Mouse (Mus musculus): ENCODE measurements around the gene Tuba4a. TPM values are rescaled to one million over a fixed set of nuclear protein-coding genes. Genes with fewer than 3 reads are reported as not detected.

Tuba4a gene
- polyA plus RNA-seq (2015; fragmentation: Nextera tagmentation; extraction: Ambion mirVana), result 26.8 and 28.1 TPM in 2 replicates

DNA sequence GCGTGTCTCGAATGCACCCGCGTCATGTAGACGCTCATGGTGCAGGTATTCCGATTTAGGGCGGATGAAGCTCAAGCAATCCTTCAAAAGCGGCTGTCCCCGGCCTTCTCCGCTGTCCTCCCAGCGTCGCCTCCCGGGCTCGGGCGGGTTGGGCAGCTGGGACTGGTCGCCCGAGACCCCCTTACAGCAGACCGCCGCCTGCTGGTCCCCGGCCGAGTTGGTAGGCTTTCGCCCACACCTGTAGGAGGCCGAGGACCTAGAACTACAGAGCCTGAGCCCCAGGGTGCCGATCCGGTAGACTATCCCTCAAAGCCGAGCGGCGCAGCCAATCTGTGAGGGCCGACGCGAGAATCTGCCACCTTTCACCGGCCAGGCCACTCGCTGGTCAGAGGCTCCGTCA, at the start of gene Tuba4a:
Tuba4a (minus strand) TSS at position 335 of the 400 bp plus-strand sequence.
- peaks cover 59% of the 10 kb centered on the region for H3K27me3 ChIP-seq
- ATAC-seq (ENCODE audit: low FRiP score, low read depth), result peak; percentile 43
- WGBS, result under 1% methylated on average over 34 of the region's 34 CpGs

DNA sequence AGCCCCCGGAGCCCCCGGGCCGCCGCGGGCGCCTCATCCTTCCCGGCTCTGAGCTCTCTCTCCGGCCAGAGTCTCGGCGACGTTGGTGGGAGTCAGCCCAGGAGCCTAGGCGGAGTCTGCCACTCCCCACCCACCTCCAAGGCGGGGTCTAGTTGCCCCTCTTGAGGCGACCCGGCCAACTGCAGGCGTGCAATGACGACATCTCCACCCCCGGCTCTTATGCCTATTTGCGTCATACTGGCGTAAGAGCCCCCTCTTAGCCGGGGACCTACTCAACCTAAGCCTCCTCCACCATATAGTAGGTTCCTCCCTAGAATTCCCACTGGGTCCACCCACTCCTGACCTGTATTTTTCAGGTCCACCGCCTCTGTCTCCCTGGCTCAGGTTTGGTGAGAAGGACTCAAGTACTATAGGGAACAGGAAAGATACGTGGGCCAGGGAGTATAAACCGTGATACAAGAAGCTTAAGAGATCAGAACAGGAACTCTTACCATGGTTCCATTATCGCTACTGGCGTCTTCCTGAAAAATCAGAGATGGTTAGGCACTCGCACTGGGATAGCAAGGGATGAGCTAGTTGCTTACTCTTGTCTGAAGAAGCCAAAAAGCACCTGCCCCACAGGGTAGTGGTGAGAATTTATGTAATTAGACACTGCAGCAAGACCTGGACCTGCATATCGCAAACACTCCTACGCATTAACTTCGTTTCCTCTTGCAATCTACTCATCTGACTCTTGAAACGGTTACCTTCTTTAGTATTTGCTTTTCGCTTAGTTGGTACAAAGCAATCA, 44.6 kb upstream of the Tuba4a start, which contains the start of gene Ptprn:
Ptprn (minus strand) TSS at position 412 of the 790 bp plus-strand sequence.
- 0 out of 2 replicates have a peak, but pooled peaks cover 2% of the 10 kb centered on the region for H3K36me3 ChIP-seq
- peak; percentile 91 for ATAC-seq (ENCODE audit: low FRiP score, low read depth)
- 12% methylated on average over 31 of the region's 32 CpGs for WGBS
- H3K4me1 ChIP-seq (replicated peaks), result peaks cover 19% of the 10 kb centered on the region
- peak within 1 kb of the TSS; percentile 72 for H3K4me2 ChIP-seq
- peak within 1 kb of the TSS; percentile 66 for H3K27ac ChIP-seq (replicated peaks)
- H3K9me3 ChIP-seq, result no peaks in the 10 kb centered on the region
- peak within 1 kb of the TSS; percentile 57 for H3K9ac ChIP-seq
- peak within 1 kb of the TSS; percentile 70 for H3K4me3 ChIP-seq
- peaks cover 32% of the 10 kb centered on the region for H3K27me3 ChIP-seq

More for the DNA sequence above, at the start of gene Tuba4a:
- Histone ChIP-seq H3K9ac (peak within 1 kb of the TSS; percentile 55), H3K4me3 (peak within 1 kb of the TSS; percentile 65), H3K27ac (replicated peaks) (no peak within 1 kb of the TSS), H3K4me1 (replicated peaks) (peaks cover 21% of the 10 kb centered on the region), H3K9me3 (no peaks in the 10 kb centered on the region), H3K4me2 (peak within 1 kb of the TSS; percentile 96), H3K36me3 (0 out of 2 replicates have a peak, but pooled peaks cover 4% of the 10 kb centered on the region)

DNA sequence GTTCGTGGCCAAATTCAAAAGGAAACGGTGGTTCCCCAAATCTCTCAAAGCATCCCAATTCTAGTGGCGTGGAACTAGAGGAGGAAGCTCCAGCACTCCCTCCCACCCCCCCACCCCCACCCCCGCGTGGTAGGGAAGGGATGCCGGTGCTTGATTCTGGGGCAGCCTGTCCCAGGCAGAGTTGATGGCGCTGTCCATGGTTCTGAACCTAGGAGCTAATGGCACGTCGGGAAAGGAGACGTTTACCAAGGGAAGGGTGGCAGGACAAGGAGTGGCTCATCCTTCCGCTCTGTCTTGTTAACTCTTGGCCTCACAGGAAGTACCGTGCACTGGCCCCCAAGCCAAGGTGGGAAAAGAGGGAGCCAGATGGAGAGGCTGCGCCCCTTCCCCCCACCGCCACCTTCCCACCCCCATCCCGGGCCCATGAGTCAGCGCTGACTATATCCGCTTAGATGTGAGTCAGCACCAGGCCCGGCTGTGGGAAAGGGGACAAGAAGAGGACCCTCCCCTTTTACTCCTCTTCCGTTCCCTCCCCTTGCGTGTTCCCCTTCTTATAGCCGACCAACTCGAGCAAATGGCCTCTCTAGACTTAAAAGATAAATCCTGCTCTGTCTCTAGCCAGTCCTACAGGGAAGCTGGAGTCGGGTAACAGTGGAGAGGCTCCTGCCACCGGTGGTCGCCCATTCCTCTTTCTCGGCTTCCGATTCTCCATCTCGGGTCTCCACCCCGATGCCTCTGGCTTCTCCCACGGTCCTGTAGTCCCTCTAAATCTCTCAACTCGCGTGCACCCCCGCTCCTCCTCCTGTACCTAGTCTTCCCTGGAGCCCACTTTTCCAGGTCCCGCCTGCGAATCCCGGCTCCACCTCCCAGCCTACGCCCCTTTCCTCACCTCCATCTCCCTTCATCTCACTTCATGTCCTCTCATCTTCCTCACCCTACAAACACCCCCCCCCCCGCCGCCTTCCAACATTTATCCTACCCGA, 43.6 kb upstream of the Tuba4a start:
- H3K27me3 ChIP-seq, result peaks cover 32% of the 10 kb centered on the region
- peak overlapping the region; percentile 66 for H3K27ac ChIP-seq (replicated peaks)

DNA sequence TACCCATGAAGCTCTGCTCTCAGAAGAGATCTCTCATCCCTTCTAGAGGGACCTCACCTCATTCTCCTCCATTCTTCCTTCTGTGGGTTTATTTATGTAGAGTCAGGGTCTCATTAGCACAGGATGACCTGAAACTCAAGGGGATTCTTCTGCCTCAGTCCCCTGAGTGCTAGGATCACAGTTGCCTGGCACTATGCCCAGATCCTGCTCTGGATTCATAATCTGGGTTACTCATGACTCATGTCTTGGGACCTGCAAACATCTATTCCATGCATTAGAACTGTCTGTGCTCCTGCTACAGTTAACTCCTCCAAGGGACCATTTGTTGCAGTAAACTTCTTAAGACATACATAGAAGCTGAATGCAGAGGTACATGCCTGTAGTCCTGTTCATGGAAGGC, 41.6 kb upstream of the Tuba4a start:
- H3K27me3 ChIP-seq, result peaks cover 32% of the 10 kb centered on the region
- no peak overlapping the region for H3K9ac ChIP-seq
- no peak overlapping the region for H3K4me2 ChIP-seq
- H3K27ac ChIP-seq (replicated peaks), result no peak overlapping the region
- H3K9me3 ChIP-seq, result no peaks in the 10 kb centered on the region
- 0 out of 2 replicates have a peak, but pooled peaks cover 3% of the 10 kb centered on the region for H3K36me3 ChIP-seq
- H3K4me1 ChIP-seq (replicated peaks), result peaks cover 19% of the 10 kb centered on the region
- H3K4me3 ChIP-seq, result no peak overlapping the region
- ATAC-seq (ENCODE audit: low FRiP score, low read depth), result no peak

More for the DNA sequence above, 43.6 kb upstream of the Tuba4a start:
- WGBS, result under 1% methylated on average over 38 of the region's 40 CpGs
- H3K4me3 ChIP-seq, result peak overlapping the region; percentile 70
- H3K4me2 ChIP-seq, result peak overlapping the region; percentile 72
- peak; percentile 77 for ATAC-seq (ENCODE audit: low FRiP score, low read depth)
- H3K36me3 ChIP-seq, result 0 out of 2 replicates have a peak, but pooled peaks cover 2% of the 10 kb centered on the region
- peaks cover 19% of the 10 kb centered on the region for H3K4me1 ChIP-seq (replicated peaks)
- peak overlapping the region; percentile 57 for H3K9ac ChIP-seq
- no peaks in the 10 kb centered on the region for H3K9me3 ChIP-seq

DNA sequence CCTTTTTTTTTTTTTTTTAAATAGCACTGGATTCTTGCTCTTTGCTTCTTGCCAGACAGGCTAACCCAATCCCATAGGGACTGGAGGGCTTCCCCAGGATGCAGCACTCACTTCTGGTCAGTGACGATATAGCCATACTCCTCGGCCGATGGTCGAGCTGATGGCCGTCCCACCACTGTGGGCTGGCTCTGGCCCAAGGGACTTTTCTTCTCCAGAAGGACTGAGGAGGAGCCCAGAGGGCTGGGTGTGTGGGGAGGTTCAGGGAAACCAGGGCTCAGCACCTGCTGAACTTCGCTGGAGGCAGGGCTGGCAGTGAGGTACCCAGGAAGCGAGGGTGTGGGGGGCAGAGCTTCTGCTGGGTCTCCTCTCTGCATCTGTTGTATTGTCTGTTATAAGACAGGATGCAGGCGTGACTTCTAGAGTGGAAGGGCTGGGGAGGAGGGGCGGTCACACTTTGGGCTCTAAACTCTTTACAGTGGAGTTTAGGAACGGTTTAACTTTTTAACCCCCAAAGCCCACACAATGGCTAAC, 35.9 kb upstream of the Tuba4a start:
- Histone ChIP-seq H3K9ac (no peak overlapping the region), H3K27ac (replicated peaks) (no peak overlapping the region), H3K27me3 (no peaks in the 10 kb centered on the region), H3K4me3 (no peak overlapping the region), H3K9me3 (no peaks in the 10 kb centered on the region), H3K4me2 (no peak overlapping the region), H3K4me1 (replicated peaks) (peaks cover 14% of the 10 kb centered on the region), H3K36me3 (0 out of 2 replicates have a peak, but pooled peaks cover 3% of the 10 kb centered on the region)
- no peak for ATAC-seq (ENCODE audit: low FRiP score, low read depth)
- 65% methylated on average over 10 of the region's 10 CpGs for WGBS

DNA sequence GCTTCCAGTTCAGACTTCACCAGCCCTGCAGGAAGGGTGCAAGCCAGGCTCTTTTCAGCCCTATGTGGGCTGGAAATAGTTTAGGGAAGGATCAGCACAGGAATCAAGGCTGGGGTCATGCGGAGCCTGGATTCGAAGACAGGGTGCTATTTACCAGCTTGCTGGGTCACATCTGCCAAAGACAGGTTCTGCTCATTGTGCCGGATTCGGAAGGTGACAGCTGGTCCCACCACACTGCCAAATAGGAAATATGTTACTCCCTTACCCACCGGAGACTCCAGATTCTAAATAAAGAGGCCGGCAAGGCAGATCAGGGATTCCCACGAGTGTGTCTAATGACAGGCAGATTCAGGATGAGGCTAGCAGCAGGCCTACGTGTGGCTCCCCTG, 35.0 kb upstream of the Tuba4a start:
- Histone ChIP-seq H3K4me2 (no peak overlapping the region), H3K36me3 (0 out of 2 replicates have a peak, but pooled peaks cover 3% of the 10 kb centered on the region), H3K4me3 (no peak overlapping the region), H3K4me1 (replicated peaks) (peaks cover 14% of the 10 kb centered on the region), H3K9me3 (no peaks in the 10 kb centered on the region), H3K9ac (no peak overlapping the region), H3K27ac (replicated peaks) (no peak overlapping the region; the same call in 1 of the 2 replicates), H3K27me3 (no peaks in the 10 kb centered on the region)
- no peak for ATAC-seq (ENCODE audit: low FRiP score, low read depth)
- 51% methylated on average over 8 of the region's 8 CpGs for WGBS

DNA sequence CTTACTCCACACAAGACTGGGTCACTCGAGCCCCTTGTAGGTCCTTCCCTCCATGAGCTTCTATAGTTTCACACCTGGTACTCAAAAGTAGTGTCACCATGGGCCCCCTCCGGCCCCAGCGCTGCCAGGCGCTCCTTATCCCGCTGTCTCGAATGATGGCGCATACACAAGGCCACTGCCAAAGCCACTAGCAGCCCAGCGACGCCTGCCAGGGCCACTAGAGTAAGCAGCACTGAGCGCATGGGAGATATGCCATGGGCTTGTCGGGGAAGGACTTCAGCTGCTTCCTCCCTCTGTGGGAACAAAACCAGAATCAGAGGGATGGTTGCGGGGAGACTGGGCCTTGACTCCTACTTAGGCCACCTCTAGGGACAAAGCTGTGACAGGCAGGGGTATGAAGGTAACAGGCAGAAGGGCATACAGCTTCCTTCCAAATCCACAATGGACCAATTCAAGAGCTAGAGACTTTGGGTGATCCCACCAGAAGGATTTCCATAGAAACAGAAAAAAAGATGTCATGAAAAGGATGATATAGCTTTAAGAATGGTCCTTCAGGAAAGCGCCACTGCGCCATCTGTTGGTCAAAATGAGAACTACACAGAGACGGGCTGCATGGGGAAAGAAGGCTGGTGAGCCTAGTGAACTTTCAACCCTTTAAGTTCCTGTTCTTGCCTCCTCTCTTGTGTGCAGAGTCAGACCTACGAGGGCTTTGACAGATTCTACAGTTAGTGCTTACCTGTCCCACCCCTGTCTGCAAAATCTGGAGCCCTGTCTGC, 34.4 kb upstream of the Tuba4a start:
- no peaks in the 10 kb centered on the region for H3K27me3 ChIP-seq
- no peak overlapping the region for H3K4me3 ChIP-seq
- H3K36me3 ChIP-seq, result 0 out of 2 replicates have a peak, but pooled peaks cover 3% of the 10 kb centered on the region
- H3K9ac ChIP-seq, result no peak overlapping the region
- no peak overlapping the region for H3K4me2 ChIP-seq
- H3K4me1 ChIP-seq (replicated peaks), result peaks cover 14% of the 10 kb centered on the region
- 66% methylated on average over 16 of the region's 16 CpGs for WGBS
- ATAC-seq (ENCODE audit: low FRiP score, low read depth), result no peak
- H3K27ac ChIP-seq (replicated peaks), result no peak overlapping the region; the same call in 1 of the 2 replicates
- no peaks in the 10 kb centered on the region for H3K9me3 ChIP-seq

DNA sequence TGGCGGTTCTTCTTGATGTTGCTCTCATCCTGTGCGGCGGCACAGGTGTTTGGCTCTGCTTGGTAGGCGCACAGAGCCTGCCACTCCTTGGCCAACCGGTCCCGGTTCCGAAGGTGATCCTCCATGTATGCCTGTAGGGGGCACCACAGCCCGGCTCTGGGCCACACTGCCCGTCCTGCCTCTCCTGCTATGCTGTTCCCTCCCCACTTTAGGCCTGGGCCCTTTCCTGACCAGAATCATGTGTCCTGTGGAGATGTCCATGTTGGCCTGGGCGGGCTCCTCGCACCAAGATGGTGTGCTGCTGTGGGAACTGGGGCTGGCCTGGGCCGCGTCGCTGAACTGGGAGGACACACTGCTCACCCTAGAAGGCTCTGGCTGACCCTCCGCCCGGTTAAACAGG, 33.4 kb upstream of the Tuba4a start:
- WGBS, result 79% methylated on average over 16 of the region's 16 CpGs
- no peak overlapping the region for H3K9ac ChIP-seq
- H3K4me3 ChIP-seq, result no peak overlapping the region
- no peaks in the 10 kb centered on the region for H3K27me3 ChIP-seq
- H3K36me3 ChIP-seq, result 0 out of 2 replicates have a peak, but pooled peaks cover 3% of the 10 kb centered on the region
- no peak for ATAC-seq (ENCODE audit: low FRiP score, low read depth)
- H3K4me1 ChIP-seq (replicated peaks), result peaks cover 14% of the 10 kb centered on the region
- no peaks in the 10 kb centered on the region for H3K9me3 ChIP-seq
- no peak overlapping the region for H3K4me2 ChIP-seq
- no peak overlapping the region for H3K27ac ChIP-seq (replicated peaks)

DNA sequence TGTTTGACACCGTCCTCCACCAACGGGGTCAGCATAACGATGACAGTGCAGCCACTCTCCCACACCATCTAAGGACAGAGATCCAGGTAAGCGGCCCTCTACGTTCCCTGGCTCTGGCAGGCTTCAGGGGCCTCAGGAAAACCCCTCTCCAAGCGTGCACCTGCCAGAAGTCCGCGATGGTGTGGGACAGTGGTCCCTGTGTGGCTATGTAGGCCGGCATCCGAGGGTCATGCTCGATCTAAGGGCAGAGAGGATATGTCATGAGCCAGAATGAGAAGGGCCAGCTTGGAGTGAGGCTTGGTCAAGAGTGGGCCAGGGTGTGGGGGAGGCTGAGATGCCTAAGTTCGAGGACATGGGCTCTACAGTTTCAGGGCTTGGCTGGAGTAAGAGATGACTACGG, 32.6 kb upstream of the Tuba4a start:
- no peak overlapping the region for H3K4me3 ChIP-seq
- H3K4me2 ChIP-seq, result no peak overlapping the region
- ATAC-seq (ENCODE audit: low FRiP score, low read depth), result peak; percentile 4; the same call in 1 of the 2 replicates
- H3K9me3 ChIP-seq, result no peaks in the 10 kb centered on the region
- H3K9ac ChIP-seq, result no peak overlapping the region
- no peaks in the 10 kb centered on the region for H3K27me3 ChIP-seq
- H3K4me1 ChIP-seq (replicated peaks), result peaks cover 14% of the 10 kb centered on the region
- no peak overlapping the region for H3K27ac ChIP-seq (replicated peaks)
- WGBS, result 73% methylated on average over 13 of the region's 13 CpGs
- H3K36me3 ChIP-seq, result 0 out of 2 replicates have a peak, but pooled peaks cover 3% of the 10 kb centered on the region

DNA sequence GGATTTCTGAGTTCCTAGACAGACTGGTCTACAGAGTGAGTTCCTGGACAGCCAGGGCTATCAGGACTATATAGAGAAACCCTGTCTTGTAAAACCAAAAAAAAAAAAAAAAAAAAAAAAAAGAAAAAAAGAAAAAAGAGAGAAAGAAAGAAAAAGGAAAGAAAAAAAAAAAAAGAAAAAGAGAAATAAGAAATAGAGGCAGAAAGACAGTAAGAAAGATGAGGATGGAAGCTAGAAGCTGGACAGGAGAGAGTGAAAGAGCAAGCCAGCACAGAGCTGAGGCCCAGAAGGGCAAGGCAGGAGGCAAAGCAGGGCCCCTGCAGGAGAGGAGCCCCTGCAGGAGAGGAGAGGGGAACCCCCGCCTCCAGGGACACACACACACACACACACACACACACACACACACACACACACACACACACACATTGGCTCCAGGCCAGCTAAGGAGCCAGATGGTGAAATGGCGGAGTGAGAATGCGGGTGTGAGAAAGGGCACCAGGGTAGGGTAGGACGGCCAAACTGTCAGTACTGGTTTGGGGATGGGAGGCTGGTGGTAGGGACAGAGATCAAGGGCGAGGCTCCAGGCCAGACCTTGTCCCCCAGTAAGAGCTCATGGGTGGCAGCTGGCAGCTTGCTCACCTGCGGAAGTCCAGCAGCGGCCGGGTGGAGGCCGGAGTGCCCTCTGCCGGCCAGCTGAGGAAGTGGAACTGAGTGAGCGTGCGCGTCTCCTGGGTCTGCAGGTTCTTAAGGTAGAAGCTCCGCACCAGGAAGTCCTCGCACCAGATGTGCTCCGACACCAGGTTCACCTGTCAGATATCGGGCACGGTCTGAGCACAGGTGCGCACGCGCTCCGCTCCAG, 31.7 kb upstream of the Tuba4a start:
- 3% methylated on average over 21 of the region's 22 CpGs for WGBS
- peak overlapping the region; percentile 48 for H3K4me2 ChIP-seq
- H3K9me3 ChIP-seq, result no peaks in the 10 kb centered on the region
- H3K4me1 ChIP-seq (replicated peaks), result peaks cover 14% of the 10 kb centered on the region
- H3K4me3 ChIP-seq, result peak overlapping the region; percentile 19
- no peak overlapping the region for H3K9ac ChIP-seq
- ATAC-seq (ENCODE audit: low FRiP score, low read depth), result peak; percentile 50; the same call in 1 of the 2 replicates
- H3K27me3 ChIP-seq, result no peaks in the 10 kb centered on the region
- peak overlapping the region; percentile 60 for H3K27ac ChIP-seq (replicated peaks)
- H3K36me3 ChIP-seq, result 0 out of 2 replicates have a peak, but pooled peaks cover 2% of the 10 kb centered on the region

Measured in hindbrain, embryonic 15.5 days (tissue).